Mouse (Mus musculus) heart, postnatal 0 days (tissue): ENCODE data around the gene Mapkapk5.

Source experiments
- CTCF ChIP-seq: IDR thresholded peaks from 2 replicates; pipeline ENCODE4 v1.5.1; 2016; ENCODE audit warnings: antibody characterized with exemption, control low read depth, low read depth
- EP300 ChIP-seq: IDR thresholded peaks from 2 replicates; pipeline ENCODE4 v1.6.1; 2016; ENCODE audit warnings: antibody characterized with exemption, low read depth

DNA sequence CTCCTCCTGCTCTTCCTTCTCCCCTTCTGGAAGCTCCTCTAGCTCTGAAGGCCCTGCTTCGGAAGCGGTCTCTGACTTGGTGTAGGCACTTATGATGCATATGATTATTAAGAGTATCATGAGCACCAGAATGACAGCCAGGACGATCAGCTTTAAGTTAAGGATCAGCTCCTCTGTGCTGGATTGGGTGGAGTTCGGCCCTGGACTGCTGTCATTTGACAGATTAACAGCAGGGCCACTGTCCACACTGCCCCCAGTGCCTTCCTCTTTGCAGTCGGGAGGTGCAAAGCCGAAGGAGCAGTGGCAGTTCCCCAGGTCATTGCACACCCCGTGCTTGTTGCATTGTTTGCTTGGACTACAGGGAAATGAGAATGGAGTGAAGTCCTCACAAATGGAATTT, 45.0 kb downstream of the Mapkapk5 start:
- no peak for TF ChIP-seq CTCF
- no peak for TF ChIP-seq EP300
